Mouse (Mus musculus) ovary, adult 10 weeks (tissue): ENCODE measurements around the gene Abcd2. TPM values are rescaled to one million over a fixed set of nuclear protein-coding genes. Genes with fewer than 3 reads are reported as not detected.

ENCODE experiments used
- polyA plus RNA-seq: library from polyadenylated mRNA; stranded (reverse); fragments of 350-450 nt; fragmentation: Illumina TruSeq; extraction: RNeasy Lipid Tissue Mini Kit (QIAGEN cat#74804); gene quantifications from one replicate; pipeline ENCODE4 v1.2.3, GENCODE M21; 2014

The Abcd2 gene
- polyA plus RNA-seq: 34.7 TPM

GRCm38 (mm10) chr15:91191412-91192222 lies at the start of gene Abcd2:
Abcd2 (minus strand) TSS chr15:91191799.

GRCm38 (mm10) chr15:91199256-91199905 lies 7.8 kb upstream of the Abcd2 start, which contains the start of gene CN725425:
CN725425 (plus strand) TSS chr15:91199494.

Other genes starting within 250 kb of the Abcd2 start
- gene Kif21a, start 141.9 kb downstream of the Abcd2 start, polyA plus RNA-seq: 19.0 TPM
- not detected for gene CN725425, start 7.7 kb upstream of the Abcd2 start, polyA plus RNA-seq